Mouse (Mus musculus) heart, adult 2 months (tissue): Measurements from ENCODE around the gene Galntl6.

Experiments
- CTCF ChIP-seq: fragments of 200-600 bp; IDR thresholded peaks from 2 replicates; pipeline ENCODE4 v1.8.1; 2022; ENCODE audit warnings: antibody characterized with exemption, mild to moderate bottlenecking, moderate library complexity
- EP300 ChIP-seq: fragments of 200-500 bp; IDR thresholded peaks from 2 replicates; pipeline ENCODE4 v1.6.1; 2011; ENCODE audit warnings: low read depth, low read length, control low read depth; ENCODE audit not compliant: insufficient read depth
- POLR2A ChIP-seq: fragments of 200-500 bp; IDR thresholded peaks from 2 replicates; pipeline ENCODE4 v1.6.1; 2011; ENCODE audit warnings: mild to moderate bottlenecking, low read depth, low read length, control low read depth; ENCODE audit not compliant: insufficient read depth

GRCm38 (mm10) chr8:58943773-58944172 lies 31.3 kb upstream of the Galntl6 start:
- TF ChIP-seq EP300: no peak
- TF ChIP-seq POLR2A: no peak
- TF ChIP-seq CTCF: no peak
